Mouse (Mus musculus): ENCODE measurements around the gene F7.

The F7 gene

DNA sequence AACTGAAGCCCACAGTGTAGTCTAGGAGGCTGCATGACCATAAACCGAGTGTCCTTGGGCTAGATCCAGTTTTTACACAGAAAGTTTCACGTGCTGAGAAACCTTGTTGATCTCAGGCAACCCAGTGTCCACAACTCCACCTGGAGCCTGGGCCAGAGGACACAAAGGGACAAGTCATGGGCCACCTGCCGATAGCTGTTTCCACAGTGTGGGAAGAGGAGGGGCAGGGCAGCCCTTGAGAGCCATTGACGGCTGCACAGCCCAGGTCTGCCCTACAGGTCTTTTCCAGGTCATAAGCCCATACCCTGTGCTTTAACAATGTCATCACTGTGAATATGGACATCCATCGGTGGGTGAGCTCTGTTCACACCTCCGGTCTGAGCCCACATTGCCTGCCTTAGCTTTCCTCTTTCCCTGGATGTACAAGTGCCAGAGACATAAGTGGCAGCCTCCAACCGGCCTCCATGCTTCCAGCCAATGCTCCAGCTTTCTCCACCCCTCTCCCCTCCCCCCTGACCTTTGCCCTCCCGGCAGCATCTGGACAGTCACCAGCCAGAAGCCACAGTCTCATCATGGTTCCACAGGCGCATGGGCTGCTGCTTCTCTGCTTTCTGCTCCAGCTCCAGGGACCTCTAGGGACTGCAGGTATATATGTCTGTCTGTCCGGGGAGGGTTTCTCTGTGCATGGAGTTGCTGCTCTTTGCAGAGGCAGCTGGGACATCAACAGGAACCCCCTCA is at the start of gene F7:
Gene F7 (plus strand): TSS at position 548 of the 738 bp plus-strand sequence.
- DNase-seq = peak; percentile 66

GRCm38 (mm10) chr8:12976290-12976689 is 49.5 kb upstream of the F7 start:
- DNase-seq = no peak

DNA sequence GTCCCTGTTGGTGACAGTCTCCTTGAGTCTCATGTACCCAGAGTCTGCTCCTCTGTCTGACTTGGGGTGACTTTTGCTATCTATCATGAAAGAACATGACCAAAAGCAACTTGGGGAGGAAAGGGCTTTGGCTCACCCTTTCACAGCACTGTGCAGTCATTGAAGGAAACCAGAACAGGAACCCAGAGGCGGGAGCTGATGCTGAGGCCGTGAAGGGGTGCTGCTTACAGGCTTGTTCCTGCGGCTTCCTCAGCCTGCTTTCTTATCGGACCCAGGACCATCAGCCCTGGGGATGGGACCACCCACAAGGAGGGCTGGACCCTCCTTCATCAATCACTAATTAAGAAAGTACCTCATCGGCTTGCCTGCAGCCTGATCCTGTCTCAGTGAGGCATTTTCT is 49.1 kb upstream of the F7 start:
- DNase-seq = no peak

DNA sequence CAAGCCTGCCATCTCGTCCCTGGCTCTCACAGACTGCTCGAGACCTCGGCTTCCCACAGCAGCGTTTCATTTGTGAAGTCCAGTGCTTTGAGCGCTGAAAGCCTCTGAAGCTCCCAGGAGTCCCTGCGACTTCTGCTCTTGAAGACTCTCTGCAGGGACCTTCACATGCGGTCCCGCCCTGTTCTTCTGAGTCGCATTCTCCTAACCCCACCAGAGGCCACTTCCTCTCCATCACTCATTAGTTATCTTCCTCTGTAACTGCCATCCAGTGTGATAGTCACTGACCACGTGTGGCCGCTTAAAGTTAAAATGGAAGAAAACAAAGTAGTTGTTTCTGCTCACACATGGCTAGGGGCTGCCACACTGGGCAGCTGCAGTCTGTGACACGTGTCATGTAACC is 48.5 kb upstream of the F7 start:
- no peak for DNase-seq

DNA sequence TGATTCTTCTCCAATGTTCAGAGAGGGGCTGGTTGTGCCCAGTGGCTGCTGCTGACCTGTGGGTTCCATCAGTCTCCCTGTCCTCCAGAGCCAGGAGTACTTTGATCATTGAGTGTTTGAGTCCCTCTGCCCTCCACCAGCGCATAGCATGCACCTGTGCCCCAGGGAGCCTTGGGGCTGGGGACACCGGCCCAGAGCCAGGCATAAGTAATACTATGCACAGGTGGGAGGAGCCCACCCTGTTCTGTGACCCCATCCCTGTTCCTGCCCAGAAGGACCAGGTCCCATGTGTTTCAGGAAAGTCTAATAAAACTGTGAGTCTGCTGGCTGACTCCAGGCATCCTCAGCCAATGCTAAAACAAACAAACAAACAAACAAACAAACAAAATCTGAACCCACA is 47.5 kb upstream of the F7 start:
- DNase-seq = no peak

- peak; percentile 77 for DNase-seq
Observed at GRCm38 (mm10) chr8:12978726-12979125, 47.1 kb upstream of the F7 start.

- peak; percentile 77 for DNase-seq
Observed at GRCm38 (mm10) chr8:12983681-12984467, 42.0 kb upstream of the F7 start.

DNA sequence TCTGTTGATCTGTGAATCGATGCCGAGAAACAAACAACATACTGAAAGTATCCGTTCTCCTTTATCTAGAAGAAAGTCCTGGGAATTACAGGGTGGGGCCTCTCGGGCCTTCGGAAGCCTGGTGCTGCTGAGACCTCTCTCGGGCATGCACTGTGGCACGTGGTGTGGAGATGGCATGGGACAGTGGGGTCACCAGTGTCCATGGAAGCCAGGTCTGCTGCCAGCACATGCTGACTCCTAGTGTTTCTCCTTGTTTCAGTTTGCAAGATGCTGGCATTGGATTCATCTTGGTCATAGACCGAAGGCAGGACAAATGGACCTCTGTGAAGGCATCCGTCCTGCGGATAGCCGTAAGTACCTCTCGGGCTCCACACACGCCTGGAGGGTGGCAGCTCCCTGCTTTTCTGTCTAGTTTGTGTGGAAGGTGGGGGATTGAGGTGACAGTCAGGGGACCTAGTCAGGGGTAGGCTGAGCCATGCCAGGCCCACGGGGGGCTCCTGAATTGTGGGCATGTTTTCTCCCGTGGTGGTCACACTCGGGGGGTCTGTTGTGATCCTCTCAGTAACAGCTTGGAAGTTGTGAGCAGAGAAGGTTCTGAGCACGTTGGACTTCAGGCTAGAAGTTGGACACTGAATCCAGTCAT is 41.1 kb upstream of the F7 start:
- DNase-seq = no peak

- no peak for DNase-seq
Observed at GRCm38 (mm10) chr8:12985259-12985658, 40.6 kb upstream of the F7 start.

GRCm38 (mm10) chr8:12987571-12987970 is 38.3 kb upstream of the F7 start:
- DNase-seq = no peak

DNA sequence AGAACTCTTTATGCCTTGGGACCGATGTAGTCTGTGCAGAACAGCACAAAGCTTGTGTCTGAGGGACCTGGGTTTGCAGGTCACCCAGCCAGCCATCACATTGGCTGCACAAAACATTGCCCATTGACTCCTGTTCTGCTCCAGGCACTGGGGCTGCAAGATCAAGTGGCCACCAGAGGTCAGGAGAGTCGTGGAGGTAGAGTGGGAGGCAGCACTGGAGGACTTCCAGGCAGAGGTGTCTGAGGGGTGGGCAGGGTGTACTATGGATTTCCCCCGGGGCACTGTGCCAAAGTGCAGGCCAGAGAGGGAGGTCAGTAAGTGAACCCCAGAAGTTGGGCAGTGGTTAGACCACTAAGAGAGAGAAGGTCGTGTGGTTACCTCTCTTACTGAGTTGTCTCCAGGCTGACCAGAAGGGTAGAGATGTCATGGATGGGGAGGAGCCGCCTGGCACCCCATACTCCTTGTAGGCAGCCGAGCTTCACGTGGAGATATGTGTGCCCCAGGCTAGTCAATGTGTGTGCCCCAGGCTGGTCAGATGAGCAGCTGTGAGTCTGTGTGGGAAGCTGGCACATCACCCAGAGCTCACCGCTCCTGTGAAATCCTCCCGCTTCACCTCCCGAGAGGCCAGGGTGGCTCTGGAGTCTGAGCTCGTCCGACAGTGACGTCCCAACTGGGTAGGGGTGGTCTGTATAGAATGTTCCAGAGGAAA is 37.0 kb upstream of the F7 start:
- peak; percentile 25 for DNase-seq

- no peak for DNase-seq
Observed at GRCm38 (mm10) chr8:12991411-12991810, 34.4 kb upstream of the F7 start.

- DNase-seq = no peak
Observed at GRCm38 (mm10) chr8:12994468-12994867, 31.4 kb upstream of the F7 start.

- DNase-seq = peak; percentile 74
Observed at GRCm38 (mm10) chr8:12995481-12995880, 30.4 kb upstream of the F7 start.

- DNase-seq = peak; percentile 67
Observed at GRCm38 (mm10) chr8:12996831-12997275, 29.0 kb upstream of the F7 start.

DNA sequence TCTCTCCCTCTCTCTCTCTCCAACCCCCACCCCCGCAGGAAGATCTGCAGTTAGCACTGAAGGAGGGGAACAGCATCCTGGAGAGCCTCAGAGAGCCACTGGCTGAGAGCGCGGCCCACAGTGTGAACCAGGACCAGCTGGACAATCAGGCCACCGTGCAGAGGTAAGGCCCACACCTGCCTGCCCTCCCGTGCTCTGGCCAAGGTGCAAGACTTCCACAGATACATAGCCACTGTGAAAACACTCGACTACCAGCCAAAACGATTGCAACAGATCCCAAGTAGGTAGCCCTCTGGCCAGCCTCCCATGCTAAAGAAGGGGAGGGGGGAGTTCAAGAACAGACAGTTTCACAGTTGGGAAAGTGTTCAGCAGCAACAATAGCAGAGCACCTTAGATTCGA is 27.5 kb upstream of the F7 start:
- peak; percentile 52 for DNase-seq

DNA sequence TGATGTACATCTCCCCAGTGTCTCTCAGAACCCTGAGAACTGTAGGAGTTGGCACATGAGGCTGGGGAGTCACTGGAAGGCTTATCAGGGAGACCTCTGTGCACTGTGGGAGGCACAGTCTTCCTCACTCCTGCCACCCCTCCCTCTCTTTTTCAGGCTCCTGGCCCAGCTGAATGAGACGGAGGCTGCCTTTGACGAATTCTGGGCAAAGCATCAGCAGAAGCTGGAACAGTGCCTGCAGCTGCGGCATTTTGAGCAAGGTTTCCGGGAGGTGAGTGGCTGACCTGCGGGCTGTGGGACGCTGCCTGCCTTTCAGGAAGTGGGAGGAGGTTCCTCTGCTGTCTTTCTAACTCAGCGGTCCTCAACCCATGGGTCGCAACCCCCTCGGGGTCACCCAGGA is 26.0 kb upstream of the F7 start:
- no peak for DNase-seq

GRCm38 (mm10) chr8:13007458-13007857 is 18.4 kb upstream of the F7 start:
- DNase-seq = no peak

- peak; percentile 63 for DNase-seq
Observed at GRCm38 (mm10) chr8:13010313-13010712, 15.5 kb upstream of the F7 start.

- DNase-seq = peak; percentile 67
Observed at GRCm38 (mm10) chr8:13019560-13019959, 6.3 kb upstream of the F7 start.

GRCm38 (mm10) chr8:13021830-13022229 is 4.0 kb upstream of the F7 start:
- DNase-seq = peak; percentile 28

DNA sequence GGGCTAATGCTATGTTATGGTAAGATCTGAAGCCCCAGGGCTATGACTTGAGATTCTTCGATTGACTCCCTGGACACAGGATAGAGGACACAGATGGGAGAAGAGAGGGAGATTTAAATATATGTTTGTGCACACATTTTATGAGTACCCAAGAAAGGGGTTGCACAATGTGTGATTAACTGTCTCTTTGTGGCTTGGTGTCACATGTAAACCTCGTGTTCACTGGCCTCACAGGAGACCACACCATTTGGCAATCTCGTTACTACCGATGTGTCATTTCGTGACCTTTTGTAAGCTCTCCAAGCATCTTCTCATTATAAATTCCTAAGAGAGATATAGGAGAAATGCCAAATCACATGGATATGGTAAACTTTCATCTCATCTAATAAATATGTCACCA is 1.8 kb downstream of the F7 start:
- peak; percentile 58 for DNase-seq

GRCm38 (mm10) chr8:13028482-13028881 is 2.6 kb downstream of the F7 start:
- peak; percentile 90 for DNase-seq

All from lung, postnatal 36 days (tissue).